Mouse (Mus musculus): ENCODE measurements around the gene Gm9857. TPM values are rescaled to one million over a fixed set of nuclear protein-coding genes. Genes with fewer than 3 reads are reported as not detected.

The Gm9857 gene
- total RNA-seq (2023): not detected

GRCm38 (mm10) chr3:108940001-108940633, at the start of gene Gm9857:
Gene Gm9857, minus strand, starts transcription at chr3:108940445.

DNA sequence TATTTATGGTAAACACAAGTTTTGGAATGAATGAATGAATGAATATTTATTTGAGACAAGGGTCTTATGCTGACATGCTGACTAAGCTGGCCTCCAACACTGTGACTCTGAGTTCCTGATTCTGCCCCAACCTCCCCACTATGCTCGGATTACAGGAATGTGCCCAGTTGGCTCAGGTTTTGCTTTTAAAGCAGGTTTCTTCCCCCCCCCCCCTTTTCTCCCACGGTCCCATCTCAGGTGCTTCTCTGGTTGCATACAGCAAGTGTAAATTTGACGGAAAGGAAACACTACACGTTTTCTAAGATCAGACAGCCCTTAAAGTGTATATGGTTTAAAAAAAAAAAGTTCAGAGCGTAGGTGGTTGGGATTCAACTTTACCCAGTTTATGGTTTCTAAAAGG, 672 bp downstream of the Gm9857 start, which contains the start of gene Henmt1:
Gene Henmt1 (plus strand): TSS at position 301 of the 400 bp plus-strand sequence.

DNA sequence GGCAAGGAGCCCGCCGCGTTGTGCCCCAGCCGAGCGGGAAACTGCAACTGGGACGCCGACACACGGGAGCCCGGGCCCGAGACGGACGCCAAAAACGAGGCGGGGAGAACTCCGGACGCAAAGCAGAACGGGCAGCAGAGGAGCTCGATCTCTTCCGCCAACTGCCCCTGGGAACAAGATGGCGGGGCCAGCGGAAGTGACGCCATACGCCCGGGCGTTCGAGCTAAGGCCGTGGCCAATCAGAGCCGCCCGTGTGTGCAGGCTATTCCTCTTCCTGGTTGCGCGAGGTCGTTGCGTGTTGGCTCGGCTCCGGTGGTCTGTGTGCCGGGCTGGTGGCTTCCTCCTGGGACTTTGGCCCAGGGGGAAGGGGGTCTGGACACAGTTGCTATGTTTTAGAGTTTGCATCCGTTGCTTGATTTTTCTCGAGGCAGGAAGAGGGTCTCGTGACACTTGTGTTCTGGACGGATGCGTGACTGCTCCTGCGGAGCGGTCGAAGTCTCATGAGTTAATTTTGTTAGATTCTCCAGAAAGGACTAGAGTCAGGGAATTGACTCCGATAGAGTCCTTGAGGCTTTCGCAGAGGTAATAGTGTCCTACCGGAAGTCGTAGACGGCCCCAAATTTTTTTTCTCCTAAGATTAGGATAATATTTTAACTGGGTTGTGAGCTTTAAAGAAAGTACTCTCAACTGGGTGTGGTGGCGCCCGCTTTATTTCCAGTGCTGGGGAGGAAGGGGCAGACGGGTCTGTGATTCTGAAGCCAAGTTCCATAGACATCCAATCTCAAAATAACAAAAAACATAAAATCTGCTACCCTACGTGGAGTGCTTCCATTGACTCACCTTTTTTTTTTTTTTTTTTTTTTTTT, 28.5 kb downstream of the Gm9857 start, which contains the start of gene Prpf38b:
Gene Prpf38b (minus strand): TSS at position 180 of the 866 bp plus-strand sequence.

Other genes with a start within 250 kb of the Gm9857 start
- gene Gpsm2, start 218.1 kb downstream of the Gm9857 start, total RNA-seq (2023): 3.0 TPM
- gene Aknad1, start 200.8 kb downstream of the Gm9857 start, total RNA-seq (2023): not detected
- gene Stxbp3, start 99.9 kb downstream of the Gm9857 start, total RNA-seq (2023): 58.4 TPM
- 0.56 TPM for gene Fndc7, start 50.4 kb downstream of the Gm9857 start, total RNA-seq (2023)
- gene Prpf38b, start 28.7 kb downstream of the Gm9857 start, total RNA-seq (2023): 243 TPM
- gene Henmt1, start 572 bp downstream of the Gm9857 start, total RNA-seq (2023): not detected
- gene Fam102b, start 87.2 kb upstream of the Gm9857 start, total RNA-seq (2023): 13.2 TPM
- not detected for gene Slc25a54, start 140.0 kb upstream of the Gm9857 start, total RNA-seq (2023)
- 10.3 TPM for gene Slc25a24, start 182.7 kb upstream of the Gm9857 start, total RNA-seq (2023)